Mouse (Mus musculus) bone marrow, adult 2 months (tissue): ENCODE data around the gene Tmem87b.

ENCODE experiments used
- CTCF ChIP-seq: fragments of 200-500 bp; IDR thresholded peaks from 2 replicates; pipeline ENCODE4 v1.5.1; 2011; ENCODE audit warnings: low read length, control low read depth; ENCODE audit not compliant: control insufficient read depth, insufficient read depth
- POLR2A ChIP-seq: fragments of 200-500 bp; IDR thresholded peaks from 2 replicates; pipeline ENCODE4 v1.6.1; 2011; ENCODE audit warnings: low read depth, mild to moderate bottlenecking, control low read depth, low read length, borderline replicate concordance; ENCODE audit not compliant: control insufficient read depth

DNA sequence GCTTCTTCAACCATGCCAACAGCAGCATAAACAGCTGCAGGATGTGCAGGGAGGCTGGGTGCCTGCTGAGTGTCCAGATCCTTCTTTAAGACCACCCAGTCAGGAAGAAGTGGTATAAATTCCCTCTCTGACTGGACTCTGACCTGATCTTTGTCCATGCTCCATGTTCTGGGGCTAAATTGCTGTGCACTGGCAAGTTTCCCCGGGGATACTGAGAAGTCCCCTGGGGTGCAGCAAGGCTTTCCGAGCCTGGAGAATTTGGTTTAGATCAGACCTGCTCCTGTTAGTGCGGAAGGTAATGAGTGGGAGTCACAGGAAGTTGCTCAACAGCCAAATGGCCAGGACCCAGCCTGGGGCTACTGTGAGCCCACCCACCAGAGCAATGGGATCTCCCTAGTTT is 47.1 kb downstream of the Tmem87b start:
- TF ChIP-seq POLR2A: no peak
- TF ChIP-seq CTCF: no peak
